Mouse (Mus musculus) embryo, embryonic 11 days (tissue): Measurements from ENCODE around the gene Tubgcp3.
A peak's percentile ranks its signal among the peaks of the same experiment; 100 is the strongest.
"Not testable (repeated sequence)": the region's sequence is repeated elsewhere in the genome, so short reads cannot be mapped to it uniquely, and the experiment has no call there.

Experiments
- DNase-seq: peaks from one replicate; pipeline ENCODE4 v3.0.0-alpha.2; 2015

The Tubgcp3 gene

GRCm38 (mm10) chr8:12638446-12638845 is 33.6 kb downstream of the Tubgcp3 start:
- no peak for DNase-seq

- no peak for DNase-seq
Measured at GRCm38 (mm10) chr8:12635366-12635765, 36.7 kb downstream of the Tubgcp3 start.

GRCm38 (mm10) chr8:12629079-12629478 is 43.0 kb downstream of the Tubgcp3 start:
- DNase-seq, result peak; percentile 69

GRCm38 (mm10) chr8:12625890-12626289 is 46.2 kb downstream of the Tubgcp3 start:
- no peak for DNase-seq

- no peak for DNase-seq
Measured at GRCm38 (mm10) chr8:12621550-12622222, 50.4 kb downstream of the Tubgcp3 start.

GRCm38 (mm10) chr8:12617369-12617768 is 54.7 kb downstream of the Tubgcp3 start:
- not testable (repeated sequence) for DNase-seq

GRCm38 (mm10) chr8:12613201-12613600 is 58.8 kb downstream of the Tubgcp3 start:
- no peak for DNase-seq

- no peak for DNase-seq
Measured at GRCm38 (mm10) chr8:12609752-12610449, 62.1 kb downstream of the Tubgcp3 start.

- DNase-seq, result no peak
Measured at GRCm38 (mm10) chr8:12608810-12609209, 63.2 kb downstream of the Tubgcp3 start.

- peak; percentile 79 for DNase-seq
Measured at GRCm38 (mm10) chr8:12607223-12607622, 64.8 kb downstream of the Tubgcp3 start.

GRCm38 (mm10) chr8:12583785-12584184 is 88.3 kb downstream of the Tubgcp3 start:
- no peak for DNase-seq

- DNase-seq, result not testable (repeated sequence)
Measured at GRCm38 (mm10) chr8:12579339-12579999, 92.6 kb downstream of the Tubgcp3 start.

GRCm38 (mm10) chr8:12576739-12577138 is 95.3 kb downstream of the Tubgcp3 start:
- no peak for DNase-seq

- DNase-seq, result no peak
Measured at GRCm38 (mm10) chr8:12576003-12576402, 96.0 kb downstream of the Tubgcp3 start.

GRCm38 (mm10) chr8:12572814-12573534 is 99.1 kb downstream of the Tubgcp3 start, which contains the start of gene Spaca7:
Gene Spaca7, plus strand, starts transcription at chr8:12573029.
- DNase-seq, result no peak

- no peak for DNase-seq
Measured at GRCm38 (mm10) chr8:12566509-12566908, 105.5 kb downstream of the Tubgcp3 start.

GRCm38 (mm10) chr8:12565488-12565887 is 106.6 kb downstream of the Tubgcp3 start:
- no peak for DNase-seq

- DNase-seq, result peak; percentile 79
Measured at GRCm38 (mm10) chr8:12564307-12564706, 107.7 kb downstream of the Tubgcp3 start.
